Mouse (Mus musculus): ENCODE data around the gene Sp8. TPM values are rescaled to one million over a fixed set of nuclear protein-coding genes. Genes with fewer than 3 reads are reported as not detected.

Gene Sp8
- 0.02 TPM in 2 replicates for polyA plus RNA-seq (2016; fragmentation: Nextera tagmentation; extraction: Ambion mirVana)

GRCm38 (mm10) chr12:118846221-118846620 lies at the start of gene Sp8:
Gene Sp8 (plus strand): TSS chr12:118846329.
- Histone ChIP-seq H3K9ac (no peak within 1 kb of the TSS), H3K4me3 (peak within 1 kb of the TSS; percentile 45), H3K4me2 (peak within 1 kb of the TSS; percentile 68), H3K27ac (no peak within 1 kb of the TSS), H3K4me1 (peaks cover 11% of the 10 kb centered on the region; the same call in 1 of the 2 replicates), H3K36me3 (no peaks in the 10 kb centered on the region), H3K9me3 (replicated peaks) (no peaks in the 10 kb centered on the region), H3K27me3 (replicated peaks) (peaks cover 94% of the 10 kb centered on the region)
- ATAC-seq, result no peak
- 2% methylated on average over 6 of the region's 6 CpGs for WGBS (ENCODE audit: insufficient replicate concordance)

- Histone ChIP-seq H3K4me3 (no peak overlapping the region), H3K27me3 (replicated peaks) (peaks cover 6% of the 10 kb centered on the region), H3K36me3 (no peaks in the 10 kb centered on the region), H3K4me1 (no peaks in the 10 kb centered on the region), H3K9ac (no peak overlapping the region), H3K9me3 (replicated peaks) (no peaks in the 10 kb centered on the region), H3K4me2 (no peak overlapping the region), H3K27ac (no peak overlapping the region)
- no peak for ATAC-seq
- 8% methylated on average over 17 of the region's 17 CpGs for WGBS (ENCODE audit: insufficient replicate concordance)
These were observed 34.7 kb upstream of the Sp8 start for GRCm38 (mm10) chr12:118811328-118811961.

- Histone ChIP-seq H3K4me2 (no peak overlapping the region), H3K36me3 (no peaks in the 10 kb centered on the region), H3K27ac (no peak overlapping the region), H3K9me3 (replicated peaks) (no peaks in the 10 kb centered on the region), H3K27me3 (replicated peaks) (peaks cover 6% of the 10 kb centered on the region), H3K4me1 (no peaks in the 10 kb centered on the region), H3K4me3 (no peak overlapping the region), H3K9ac (no peak overlapping the region)
- ATAC-seq, result no peak
- WGBS (ENCODE audit: insufficient replicate concordance), result 64% methylated on average over 3 of the region's 3 CpGs
These were observed 31.6 kb upstream of the Sp8 start for GRCm38 (mm10) chr12:118814561-118814960.

- Histone ChIP-seq H3K27ac (no peak overlapping the region), H3K27me3 (replicated peaks) (peaks cover 5% of the 10 kb centered on the region), H3K4me2 (no peak overlapping the region), H3K9ac (no peak overlapping the region), H3K36me3 (no peaks in the 10 kb centered on the region), H3K4me3 (no peak overlapping the region), H3K9me3 (replicated peaks) (no peaks in the 10 kb centered on the region), H3K4me1 (no peaks in the 10 kb centered on the region)
- ATAC-seq, result no peak
These were observed 30.0 kb upstream of the Sp8 start for GRCm38 (mm10) chr12:118816156-118816555.

GRCm38 (mm10) chr12:118829881-118830280 lies 16.2 kb upstream of the Sp8 start:
- H3K4me2 ChIP-seq, result no peak overlapping the region
- H3K9me3 ChIP-seq (replicated peaks), result no peaks in the 10 kb centered on the region
- peaks cover 2% of the 10 kb centered on the region for H3K27me3 ChIP-seq (replicated peaks)
- no peaks in the 10 kb centered on the region for H3K36me3 ChIP-seq
- no peak overlapping the region for H3K9ac ChIP-seq
- no peak overlapping the region for H3K27ac ChIP-seq
- H3K4me3 ChIP-seq, result no peak overlapping the region
- 68% methylated on average over 6 of the region's 6 CpGs for WGBS (ENCODE audit: insufficient replicate concordance)
- ATAC-seq, result no peak
- no peaks in the 10 kb centered on the region for H3K4me1 ChIP-seq

- ATAC-seq, result peak; percentile 71
- Histone ChIP-seq H3K27ac (no peak overlapping the region), H3K36me3 (no peaks in the 10 kb centered on the region), H3K4me2 (peak overlapping the region; percentile 64), H3K4me3 (peak overlapping the region; percentile 53), H3K9me3 (replicated peaks) (no peaks in the 10 kb centered on the region), H3K9ac (no peak overlapping the region), H3K27me3 (replicated peaks) (peaks cover 65% of the 10 kb centered on the region), H3K4me1 (no peaks in the 10 kb centered on the region)
- WGBS (ENCODE audit: insufficient replicate concordance), result 2% methylated on average over 62 of the region's 72 CpGs
These were observed 9.5 kb upstream of the Sp8 start for GRCm38 (mm10) chr12:118836411-118837341.

GRCm38 (mm10) chr12:118837361-118837760 lies 8.8 kb upstream of the Sp8 start:
- H3K9me3 ChIP-seq (replicated peaks), result no peaks in the 10 kb centered on the region
- H3K4me1 ChIP-seq, result no peaks in the 10 kb centered on the region
- peak overlapping the region; percentile 64 for H3K4me2 ChIP-seq
- H3K36me3 ChIP-seq, result no peaks in the 10 kb centered on the region
- H3K9ac ChIP-seq, result no peak overlapping the region
- 0 out of 2 replicates have a peak, but pooled peaks have one; percentile 31 for ATAC-seq
- 3% methylated on average over 11 of the region's 11 CpGs for whole genome bisulfite sequencing (ENCODE audit: insufficient replicate concordance)
- H3K27me3 ChIP-seq (replicated peaks), result peaks cover 69% of the 10 kb centered on the region
- H3K27ac ChIP-seq, result no peak overlapping the region
- peak overlapping the region; percentile 53; the same call in 1 of the 2 replicates for H3K4me3 ChIP-seq

GRCm38 (mm10) chr12:118838260-118838659 lies 7.9 kb upstream of the Sp8 start:
- 9% methylated on average over 2 of the region's 2 CpGs for WGBS (ENCODE audit: insufficient replicate concordance)
- ATAC-seq, result no peak
- H3K4me2 ChIP-seq, result no peak overlapping the region

GRCm38 (mm10) chr12:118839398-118839797 lies 6.7 kb upstream of the Sp8 start:
- Histone ChIP-seq H3K4me2 (no peak overlapping the region), H3K27me3 (replicated peaks) (peaks cover 90% of the 10 kb centered on the region), H3K4me3 (no peak overlapping the region), H3K9me3 (replicated peaks) (no peaks in the 10 kb centered on the region), H3K4me1 (no peaks in the 10 kb centered on the region), H3K9ac (no peak overlapping the region), H3K36me3 (no peaks in the 10 kb centered on the region), H3K27ac (no peak overlapping the region)
- WGBS (ENCODE audit: insufficient replicate concordance), result 4% methylated on average over 5 of the region's 5 CpGs
- ATAC-seq, result no peak

More at GRCm38 (mm10) chr12:118838260-118838659, 7.9 kb upstream of the Sp8 start:
- no peak overlapping the region for H3K4me3 ChIP-seq
- H3K4me1 ChIP-seq, result no peaks in the 10 kb centered on the region
- H3K9me3 ChIP-seq (replicated peaks), result no peaks in the 10 kb centered on the region
- H3K27me3 ChIP-seq (replicated peaks), result peaks cover 78% of the 10 kb centered on the region
- no peak overlapping the region for H3K27ac ChIP-seq
- no peaks in the 10 kb centered on the region for H3K36me3 ChIP-seq
- H3K9ac ChIP-seq, result no peak overlapping the region

GRCm38 (mm10) chr12:118840301-118840700 lies 5.8 kb upstream of the Sp8 start:
- Histone ChIP-seq H3K27ac (no peak overlapping the region), H3K9ac (no peak overlapping the region), H3K27me3 (replicated peaks) (peaks cover 93% of the 10 kb centered on the region), H3K4me3 (no peak overlapping the region), H3K9me3 (replicated peaks) (no peaks in the 10 kb centered on the region), H3K4me1 (no peaks in the 10 kb centered on the region), H3K4me2 (no peak overlapping the region), H3K36me3 (no peaks in the 10 kb centered on the region)
- no peak for ATAC-seq
- WGBS (ENCODE audit: insufficient replicate concordance), result 3% methylated on average over 15 of the region's 15 CpGs

- ATAC-seq, result no peak
- Histone ChIP-seq H3K4me3 (no peak overlapping the region), H3K4me1 (no peaks in the 10 kb centered on the region), H3K27me3 (replicated peaks) (peaks cover 96% of the 10 kb centered on the region), H3K36me3 (no peaks in the 10 kb centered on the region), H3K27ac (no peak overlapping the region), H3K9me3 (replicated peaks) (no peaks in the 10 kb centered on the region), H3K9ac (no peak overlapping the region), H3K4me2 (no peak overlapping the region)
- 8% methylated on average over 11 of the region's 12 CpGs for WGBS (ENCODE audit: insufficient replicate concordance)
These were observed 5.3 kb upstream of the Sp8 start for GRCm38 (mm10) chr12:118840861-118841260.

- no peak for ATAC-seq
- Histone ChIP-seq H3K9ac (no peak overlapping the region), H3K4me1 (no peaks in the 10 kb centered on the region), H3K36me3 (no peaks in the 10 kb centered on the region), H3K4me3 (no peak overlapping the region), H3K9me3 (replicated peaks) (no peaks in the 10 kb centered on the region), H3K27me3 (replicated peaks) (peaks cover 96% of the 10 kb centered on the region), H3K4me2 (no peak overlapping the region), H3K27ac (no peak overlapping the region)
- 6% methylated on average over 5 of the region's 5 CpGs for WGBS (ENCODE audit: insufficient replicate concordance)
These were observed 4.7 kb upstream of the Sp8 start for GRCm38 (mm10) chr12:118841381-118841922.
